ENCODE assay signal across 8 mouse cellular contexts in the genomic region with DNA sequence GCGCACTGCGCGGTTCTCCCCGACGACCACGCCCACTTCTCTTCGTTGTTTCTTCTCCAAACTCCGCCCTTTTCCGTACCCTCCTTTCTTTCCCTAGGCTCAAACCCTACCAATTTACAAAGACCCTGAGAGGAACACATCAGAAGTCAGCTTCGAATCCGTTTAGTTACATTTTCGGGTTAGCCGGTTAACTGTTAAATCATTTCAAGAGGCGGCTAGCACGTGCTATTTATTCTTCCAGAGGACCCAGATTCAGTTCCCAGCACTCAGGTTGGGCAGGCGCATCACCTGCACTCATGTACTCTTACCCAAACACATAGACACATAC. TPM values are rescaled to one million over a fixed set of nuclear protein-coding genes. Genes with fewer than 3 reads are reported as not detected.
DNase-seq lines count a peak whose midpoint lies in the region; ATAC-seq lines count a peak whose summit lies in the region.

A gene (minus strand): TSS at position 154 of the 328 bp plus-strand sequence.

- no peaks in the 10 kb centered on the region for H3K27me3 ChIP-seq in embryonic facial prominence, embryonic 13.5 days
- no peaks in the 10 kb centered on the region for H3K27me3 ChIP-seq in heart, embryonic 15.5 days
- 0 out of 2 replicates have a peak, but pooled peaks cover 4% of the 10 kb centered on the region for H3K27me3 ChIP-seq in neural tube, embryonic 13.5 days

- ATAC-seq in embryonic facial prominence, embryonic 13.5 days (ENCODE audit: insufficient number of reproducible peaks, insufficient read depth, low FRiP score, low TSS enrichment, low read depth), result no peak
- no peak for ATAC-seq in heart, embryonic 15.5 days (replicated peaks; ENCODE audit: insufficient number of reproducible peaks, insufficient read depth, low FRiP score, low read depth)
- peak; percentile 12; the same call in 1 of the 2 replicates for ATAC-seq in neural tube, embryonic 13.5 days (ENCODE audit: low read depth)

- 0 out of 2 replicates have a peak, but pooled peaks cover 2% of the 10 kb centered on the region for H3K36me3 ChIP-seq in embryonic facial prominence, embryonic 13.5 days
- H3K36me3 ChIP-seq in heart, embryonic 15.5 days, result no peaks in the 10 kb centered on the region
- H3K36me3 ChIP-seq in neural tube, embryonic 13.5 days, result no peaks in the 10 kb centered on the region

- intact Hi-C loops in left cerebral cortex, postnatal 36 days (cut with DNase I), result loop anchor here (5.0 kb wide), 1 partner anchor 210 kb away; no protein-coding TSS in a partner anchor

- H3K4me1 ChIP-seq in embryonic facial prominence, embryonic 13.5 days, result peaks cover 17% of the 10 kb centered on the region
- peaks cover 11% of the 10 kb centered on the region for H3K4me1 ChIP-seq in heart, embryonic 15.5 days (replicated peaks)
- peaks cover 36% of the 10 kb centered on the region for H3K4me1 ChIP-seq in neural tube, embryonic 13.5 days (replicated peaks)

- H3K4me2 ChIP-seq in embryonic facial prominence, embryonic 13.5 days, result peak within 1 kb of the TSS; percentile 72
- peak within 1 kb of the TSS; percentile 74 for H3K4me2 ChIP-seq in heart, embryonic 15.5 days
- H3K4me2 ChIP-seq in neural tube, embryonic 13.5 days, result peak within 1 kb of the TSS; percentile 81

- H3K27ac ChIP-seq in embryonic facial prominence, embryonic 13.5 days, result peak within 1 kb of the TSS; percentile 90
- peak within 1 kb of the TSS; percentile 92 for H3K27ac ChIP-seq in heart, embryonic 15.5 days
- peak within 1 kb of the TSS; percentile 92 for H3K27ac ChIP-seq in neural tube, embryonic 13.5 days (replicated peaks)

- DNase-seq in right cerebral cortex, postnatal 4 days, result peak; percentile 15
- no peak for DNase-seq in right cerebral cortex, adult 2 months (ENCODE audit: low spot score in 2 of 2)
- no peak for DNase-seq in left cerebral cortex, postnatal 36 days (ENCODE audit: low spot score in 2 of 2)
- no peak for DNase-seq in thymus, postnatal 4 days
- DNase-seq in right cerebral cortex, postnatal 10 days (ENCODE audit: low spot score in 2 of 2), result no peak

- peak within 1 kb of the TSS; percentile 55 for H3K4me3 ChIP-seq in embryonic facial prominence, embryonic 13.5 days
- peak within 1 kb of the TSS; percentile 77 for H3K4me3 ChIP-seq in heart, embryonic 15.5 days
- H3K4me3 ChIP-seq in neural tube, embryonic 13.5 days, result peak within 1 kb of the TSS; percentile 62

- H3K9ac ChIP-seq in embryonic facial prominence, embryonic 13.5 days, result peak within 1 kb of the TSS; percentile 79
- peak within 1 kb of the TSS; percentile 75 for H3K9ac ChIP-seq in heart, embryonic 15.5 days
- peak within 1 kb of the TSS; percentile 86 for H3K9ac ChIP-seq in neural tube, embryonic 13.5 days

- no peaks in the 10 kb centered on the region for H3K9me3 ChIP-seq in embryonic facial prominence, embryonic 13.5 days
- no peaks in the 10 kb centered on the region for H3K9me3 ChIP-seq in heart, embryonic 15.5 days (replicated peaks)
- H3K9me3 ChIP-seq in neural tube, embryonic 13.5 days, result no peaks in the 10 kb centered on the region

- 5% methylated on average over 16 of the region's 16 CpGs for WGBS in embryonic facial prominence, embryonic 13.5 days
- WGBS in heart, embryonic 15.5 days, result 6% methylated on average over 16 of the region's 16 CpGs
- 6% methylated on average over 16 of the region's 16 CpGs for WGBS in neural tube, embryonic 13.5 days

RNA-seq across cellular contexts. Expression of the gene that starts here (rescaled TPM):
- polyA plus RNA-seq in embryonic facial prominence, embryonic 13.5 days (2015; fragmentation: Nextera tagmentation; extraction: Ambion mirVana), result 124 and 142 TPM in 2 replicates
- polyA plus RNA-seq in heart, embryonic 15.5 days (2015; fragmentation: Nextera tagmentation; extraction: Ambion mirVana), result 109 and 125 TPM in 2 replicates
- 100 to 1,000 TPM; 128 to 152 TPM for total RNA-seq in left cerebral cortex, postnatal 36 days (2021)
- polyA plus RNA-seq in neural tube, embryonic 13.5 days (2015; fragmentation: Nextera tagmentation; extraction: Ambion mirVana), result 179 and 191 TPM in 2 replicates
